Mouse (Mus musculus) E14TG2a.4 (cell line): ENCODE measurements at regions not wholly inside any gene's neighbourhood (a gene's known extent, or its start where the extent isn't known, plus 50 kb on each side); places are given as distances from the start of the nearest gene placed in this dataset.

Experiments
- CTCF ChIP-seq: conservative IDR thresholded peaks from 2 replicates; pipeline ENCODE4 v1.5.1; 2014; ENCODE audit warnings: low read length
- NANOG ChIP-seq: IDR thresholded peaks from 2 replicates; pipeline ENCODE4 v1.6.1; 2014; ENCODE audit warnings: borderline replicate concordance, low read length, mixed read lengths

GRCm38 (mm10) chr13:42453665-42454064, 152.4 kb downstream of the Edn1 start:
- TF ChIP-seq CTCF, result no peak
- no peak for TF ChIP-seq NANOG
